Mouse (Mus musculus): ENCODE data around the gene Cplx1. TPM values are rescaled to one million over a fixed set of nuclear protein-coding genes. Genes with fewer than 3 reads are reported as not detected.

Gene Cplx1
- polyA plus RNA-seq, 1 experiment: 3.7 TPM

- TF ChIP-seq CTCF (IDR thresholded peaks at IDR 0.05; ENCODE audit: control insufficient read depth, insufficient read depth, low read length) (no peak), POLR2A (IDR thresholded peaks at IDR 0.05; ENCODE audit: borderline replicate concordance, control insufficient read depth, low read depth, low read length) (no peak)
- Histone ChIP-seq H3K4me3 (replicated peaks; ENCODE audit: control insufficient read depth, low read depth, low read length) (no peak overlapping the region), H3K4me1 (ENCODE audit: control insufficient read depth, insufficient read depth, low read length) (no peaks in the 10 kb centered on the region), H3K27ac (ENCODE audit: control insufficient read depth, insufficient read depth, low read depth, low read length, poor library complexity) (no peak overlapping the region)
- WGBS: 73% methylated on average over 3 of the region's 3 CpGs
Measured at GRCm38 (mm10) chr5:108522597-108522996, 27.2 kb downstream of the Cplx1 start.

DNA sequence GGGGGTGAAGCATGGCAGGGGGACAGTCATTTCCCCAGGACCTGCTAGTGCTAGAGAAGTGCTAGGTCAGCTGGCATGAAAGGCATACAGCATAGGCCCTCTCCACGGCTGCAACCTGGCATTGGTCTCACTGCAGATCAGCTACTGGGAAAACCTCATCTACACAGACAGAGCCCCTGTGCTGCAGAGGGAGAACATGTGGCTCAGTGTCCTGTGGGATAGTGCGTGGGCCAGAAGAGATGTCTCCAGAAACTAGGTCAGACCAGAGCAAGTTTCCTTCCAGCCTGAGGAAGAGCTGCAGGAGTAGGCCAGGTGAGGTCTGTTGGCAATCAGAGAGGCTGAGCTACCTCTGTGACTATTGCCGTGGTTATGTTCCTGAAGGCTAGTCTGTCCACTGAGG lies 27.9 kb downstream of the Cplx1 start:
- WGBS: 65% methylated on average over 3 of the region's 3 CpGs
- TF ChIP-seq CTCF (IDR thresholded peaks at IDR 0.05; ENCODE audit: control insufficient read depth, insufficient read depth, low read length): no peak
- no peak for TF ChIP-seq POLR2A (IDR thresholded peaks at IDR 0.05; ENCODE audit: borderline replicate concordance, control insufficient read depth, low read depth, low read length)
- H3K4me3 ChIP-seq (replicated peaks; ENCODE audit: control insufficient read depth, low read depth, low read length): no peak overlapping the region
- no peak overlapping the region for H3K27ac ChIP-seq (ENCODE audit: control insufficient read depth, insufficient read depth, low read depth, low read length, poor library complexity)
- H3K4me1 ChIP-seq (ENCODE audit: control insufficient read depth, insufficient read depth, low read length): no peaks in the 10 kb centered on the region

DNA sequence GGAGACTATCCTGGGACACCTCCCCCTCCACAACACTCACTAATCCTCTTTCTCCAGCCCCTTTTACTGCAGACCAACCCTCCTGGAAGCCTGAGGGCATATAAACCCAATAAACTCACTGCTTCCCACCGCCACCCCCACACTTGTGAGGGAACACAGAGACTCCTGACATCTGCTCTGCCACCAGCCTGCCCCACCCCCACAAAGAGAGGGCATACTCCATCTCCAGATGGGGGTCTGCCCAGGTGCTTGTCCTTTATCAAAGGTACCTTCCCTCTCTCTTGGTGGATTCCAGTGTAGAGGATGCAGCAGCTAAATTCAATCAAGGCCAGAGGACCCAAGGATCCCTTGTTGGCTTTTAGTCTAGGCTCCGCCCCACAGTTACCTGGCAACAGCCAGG lies 28.8 kb downstream of the Cplx1 start:
- no peak for TF ChIP-seq CTCF (IDR thresholded peaks at IDR 0.05; ENCODE audit: control insufficient read depth, insufficient read depth, low read length)
- H3K27ac ChIP-seq (ENCODE audit: control insufficient read depth, insufficient read depth, low read depth, low read length, poor library complexity): no peak overlapping the region
- no peak overlapping the region for H3K4me3 ChIP-seq (replicated peaks; ENCODE audit: control insufficient read depth, low read depth, low read length)
- 75% methylated on average over 2 of the region's 2 CpGs for WGBS
- H3K4me1 ChIP-seq (ENCODE audit: control insufficient read depth, insufficient read depth, low read length): no peaks in the 10 kb centered on the region

DNA sequence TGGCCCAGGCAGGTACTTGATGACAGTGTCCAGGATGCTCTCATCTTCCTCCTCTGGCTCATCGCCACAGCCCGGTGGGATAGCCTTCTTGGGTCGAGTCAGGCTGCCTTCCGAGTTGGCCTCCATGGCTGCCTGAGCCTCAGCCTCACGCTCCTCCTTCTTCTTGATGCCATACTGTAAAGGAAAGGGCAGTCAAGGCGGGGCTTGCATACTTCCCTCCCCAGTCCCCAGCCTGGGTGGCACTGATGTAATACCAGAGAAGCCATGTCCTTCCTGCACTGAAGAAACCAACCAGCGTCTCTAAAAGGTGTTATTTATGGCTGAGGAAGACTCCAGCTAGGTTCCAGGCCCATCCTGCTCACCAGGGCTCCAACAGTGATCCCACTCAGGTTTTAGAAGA lies 29.7 kb downstream of the Cplx1 start:
- TF ChIP-seq POLR2A (IDR thresholded peaks at IDR 0.05; ENCODE audit: borderline replicate concordance, control insufficient read depth, low read depth, low read length) (no peak), CTCF (IDR thresholded peaks at IDR 0.05; ENCODE audit: control insufficient read depth, insufficient read depth, low read length) (no peak)
- Histone ChIP-seq H3K27ac (ENCODE audit: control insufficient read depth, insufficient read depth, low read depth, low read length, poor library complexity) (no peak overlapping the region), H3K4me1 (ENCODE audit: control insufficient read depth, insufficient read depth, low read length) (no peaks in the 10 kb centered on the region), H3K4me3 (replicated peaks; ENCODE audit: control insufficient read depth, low read depth, low read length) (no peak overlapping the region)
- 54% methylated on average over 7 of the region's 7 CpGs for WGBS

DNA sequence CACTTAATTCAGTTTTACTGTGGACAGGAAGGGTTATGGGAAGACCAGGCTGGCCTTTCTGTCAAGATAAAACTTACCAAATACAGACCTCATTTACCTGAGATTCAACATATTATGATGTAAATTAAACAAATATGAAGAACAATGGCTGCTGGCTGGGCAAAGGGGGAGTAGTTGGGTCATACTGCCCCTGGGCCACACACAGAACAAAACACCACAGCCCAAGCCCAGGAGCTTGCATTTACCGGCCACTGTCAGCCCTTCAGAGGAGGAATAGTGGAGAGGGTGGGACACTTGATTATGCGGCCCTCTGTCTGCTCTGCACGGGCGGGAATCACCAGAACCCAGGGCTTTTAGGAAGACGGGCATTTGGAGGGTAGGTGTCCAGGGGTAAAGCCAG lies 30.9 kb downstream of the Cplx1 start:
- no peak for TF ChIP-seq CTCF (IDR thresholded peaks at IDR 0.05; ENCODE audit: control insufficient read depth, insufficient read depth, low read length)
- no peak for TF ChIP-seq POLR2A (IDR thresholded peaks at IDR 0.05; ENCODE audit: borderline replicate concordance, control insufficient read depth, low read depth, low read length)
- H3K27ac ChIP-seq (ENCODE audit: control insufficient read depth, insufficient read depth, low read depth, low read length, poor library complexity): no peak overlapping the region
- H3K4me1 ChIP-seq (ENCODE audit: control insufficient read depth, insufficient read depth, low read length): no peaks in the 10 kb centered on the region
- 81% methylated on average over 5 of the region's 5 CpGs for WGBS
- H3K4me3 ChIP-seq (replicated peaks; ENCODE audit: control insufficient read depth, low read depth, low read length): no peak overlapping the region

GRCm38 (mm10) chr5:108518106-108518885 lies 31.5 kb downstream of the Cplx1 start:
- TF ChIP-seq POLR2A (IDR thresholded peaks at IDR 0.05; ENCODE audit: borderline replicate concordance, control insufficient read depth, low read depth, low read length) (no peak), CTCF (IDR thresholded peaks at IDR 0.05; ENCODE audit: control insufficient read depth, insufficient read depth, low read length) (no peak)
- 74% methylated on average over 9 of the region's 9 CpGs for WGBS
- Histone ChIP-seq H3K27ac (ENCODE audit: control insufficient read depth, insufficient read depth, low read depth, low read length, poor library complexity) (no peak overlapping the region), H3K4me3 (replicated peaks; ENCODE audit: control insufficient read depth, low read depth, low read length) (no peak overlapping the region), H3K4me1 (ENCODE audit: control insufficient read depth, insufficient read depth, low read length) (no peaks in the 10 kb centered on the region)

DNA sequence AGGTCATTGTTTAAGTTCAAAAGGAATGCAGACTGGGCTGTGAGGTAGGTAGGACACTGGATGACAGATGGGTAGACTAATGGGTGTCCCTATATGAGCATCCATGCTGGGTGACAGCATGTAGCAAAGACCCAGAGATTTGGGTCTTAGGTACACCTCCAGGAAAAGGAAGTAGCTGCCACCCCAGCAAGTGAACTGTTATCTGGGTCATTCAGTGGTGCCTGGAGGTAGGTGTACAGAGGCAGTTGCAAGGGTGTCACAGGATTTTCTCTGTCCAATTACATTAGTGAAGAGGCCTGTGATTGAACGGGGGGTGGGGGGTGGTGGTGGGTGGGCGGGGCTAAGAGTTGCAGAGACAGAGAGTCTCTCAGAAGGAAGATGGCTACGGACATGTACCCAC lies 33.2 kb downstream of the Cplx1 start:
- Histone ChIP-seq H3K27ac (ENCODE audit: control insufficient read depth, insufficient read depth, low read depth, low read length, poor library complexity) (no peak overlapping the region), H3K4me1 (ENCODE audit: control insufficient read depth, insufficient read depth, low read length) (no peaks in the 10 kb centered on the region), H3K4me3 (replicated peaks; ENCODE audit: control insufficient read depth, low read depth, low read length) (no peak overlapping the region)
- TF ChIP-seq POLR2A (IDR thresholded peaks at IDR 0.05; ENCODE audit: borderline replicate concordance, control insufficient read depth, low read depth, low read length) (no peak), CTCF (IDR thresholded peaks at IDR 0.05; ENCODE audit: control insufficient read depth, insufficient read depth, low read length) (no peak)
- 49% methylated on average over 3 of the region's 3 CpGs for WGBS

- H3K4me3 ChIP-seq (replicated peaks; ENCODE audit: control insufficient read depth, low read depth, low read length): no peak overlapping the region
- no peaks in the 10 kb centered on the region for H3K4me1 ChIP-seq (ENCODE audit: control insufficient read depth, insufficient read depth, low read length)
- TF ChIP-seq CTCF (IDR thresholded peaks at IDR 0.05; ENCODE audit: control insufficient read depth, insufficient read depth, low read length) (no peak), POLR2A (IDR thresholded peaks at IDR 0.05; ENCODE audit: borderline replicate concordance, control insufficient read depth, low read depth, low read length) (no peak)
- no peak overlapping the region for H3K27ac ChIP-seq (ENCODE audit: control insufficient read depth, insufficient read depth, low read depth, low read length, poor library complexity)
- 69% methylated on average over 6 of the region's 6 CpGs for WGBS
Measured at GRCm38 (mm10) chr5:108515581-108516361, 34.1 kb downstream of the Cplx1 start.

Data from bone marrow, adult 2 months (tissue).